Mouse (Mus musculus): ENCODE results near the gene L3mbtl1. TPM values are rescaled to one million over a fixed set of nuclear protein-coding genes. Genes with fewer than 3 reads are reported as not detected.

L3mbtl1 gene
- total RNA-seq (2023): 0.47 and 0.59 TPM in 2 replicates

GRCm38 (mm10) chr2:162943148-162943846, at the start of gene L3mbtl1:
Gene L3mbtl1, plus strand, starts transcription at chr2:162943472.

GRCm38 (mm10) chr2:162931123-162931673, 12.1 kb upstream of the L3mbtl1 start, which contains the start of gene Srsf6:
Gene Srsf6, plus strand, starts transcription at chr2:162931528.

GRCm38 (mm10) chr2:162987218-162987617, 43.9 kb downstream of the L3mbtl1 start, which contains the start of gene Sgk2:
Gene Sgk2, plus strand, starts transcription at chr2:162987330.

DNA sequence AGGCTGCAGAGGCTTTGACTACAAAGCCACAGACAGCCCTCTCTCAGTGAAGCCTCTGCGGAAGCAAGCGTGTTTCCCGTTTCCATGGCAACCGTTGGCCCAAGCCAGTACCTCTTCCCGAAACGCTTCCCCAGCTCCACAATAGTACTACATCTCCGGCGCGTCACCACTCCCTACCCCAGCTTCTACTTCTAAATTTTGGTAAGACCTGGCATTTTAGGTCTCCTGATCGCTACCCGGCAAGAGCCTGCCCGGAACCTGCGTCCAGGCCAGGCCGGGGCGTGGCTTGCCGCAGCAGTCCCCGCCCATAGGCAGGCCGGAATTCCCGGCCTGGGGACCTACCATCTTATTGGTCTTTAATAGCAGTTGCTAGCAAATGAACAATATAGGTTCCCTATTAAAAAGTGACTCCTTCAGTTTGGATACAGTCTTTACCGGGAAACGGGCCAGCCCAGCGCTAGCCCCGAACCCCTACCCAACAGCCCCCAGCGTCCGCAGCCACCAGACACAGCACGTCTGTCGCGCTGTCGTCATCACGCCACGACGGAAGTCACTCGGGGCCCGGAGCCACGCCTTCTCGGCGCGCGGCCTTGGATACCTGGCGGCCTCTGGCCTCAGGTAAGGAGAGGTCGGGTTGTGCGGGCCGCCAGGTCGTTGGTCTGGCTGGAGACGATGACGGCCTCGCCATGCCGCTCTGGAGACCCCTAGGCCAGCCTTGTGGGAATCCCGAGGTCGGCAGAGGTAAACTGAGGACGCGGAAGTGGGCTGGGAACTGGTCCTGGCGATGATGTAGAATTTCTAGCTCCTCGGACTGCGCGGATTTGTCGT, 73.9 kb downstream of the L3mbtl1 start, which contains the start of gene Ift52:
Gene Ift52 (plus strand): TSS at position 439 of the 828 bp plus-strand sequence.

Other genes starting within 250 kb of the L3mbtl1 start
- gene Srsf6, start 11.9 kb upstream of the L3mbtl1 start, total RNA-seq (2023): 139 and 164 TPM in 2 replicates
- gene Sgk2, start 43.9 kb downstream of the L3mbtl1 start, total RNA-seq (2023): not detected in 2 replicates
- 16.6 and 21.5 TPM in 2 replicates for gene Ift52, start 73.9 kb downstream of the L3mbtl1 start, total RNA-seq (2023)
- 21.5 and 32.7 TPM in 2 replicates for gene Mybl2, start 111.2 kb downstream of the L3mbtl1 start, total RNA-seq (2023)
- not detected in 2 replicates for gene Gtsf1l, start 144.4 kb downstream of the L3mbtl1 start, total RNA-seq (2023)